Mouse (Mus musculus) granulocyte monocyte progenitor cell, adult 5-6 weeks (primary cell): ENCODE results near the gene Hyal1. TPM values are rescaled to one million over a fixed set of nuclear protein-coding genes. Genes with fewer than 3 reads are reported as not detected.
A peak's percentile ranks its signal among the peaks of the same experiment; 100 is the strongest.

Experiments used
- ATAC-seq: replicated peaks from 2 replicates; pipeline ENCODE4 v1.8.0; 2016; ENCODE audit warnings: mild to moderate bottlenecking, moderate TSS enrichment, inconsistent platforms; ENCODE audit not compliant: poor library complexity, severe bottlenecking
- total RNA-seq, 2 experiments: library from RNA; stranded (forward) in 1 of 2; stranded (reverse) in 1 of 2; fragments of 200-712, 200-1000 nt in 1 of 2; fragments of >200 nt in 1 of 2; fragmentation: Nextera tagmentation in 1 of 2; gene quantifications; 2 replicates each; pipeline ENCODE4 v1.2.3; 2014 to 2017

The Hyal1 gene
- total RNA-seq (2014; fragmentation: Nextera tagmentation): 1.4 and 4.9 TPM in 2 replicates
- total RNA-seq (2017): 0.56 and 1.0 TPM in 2 replicates

DNA sequence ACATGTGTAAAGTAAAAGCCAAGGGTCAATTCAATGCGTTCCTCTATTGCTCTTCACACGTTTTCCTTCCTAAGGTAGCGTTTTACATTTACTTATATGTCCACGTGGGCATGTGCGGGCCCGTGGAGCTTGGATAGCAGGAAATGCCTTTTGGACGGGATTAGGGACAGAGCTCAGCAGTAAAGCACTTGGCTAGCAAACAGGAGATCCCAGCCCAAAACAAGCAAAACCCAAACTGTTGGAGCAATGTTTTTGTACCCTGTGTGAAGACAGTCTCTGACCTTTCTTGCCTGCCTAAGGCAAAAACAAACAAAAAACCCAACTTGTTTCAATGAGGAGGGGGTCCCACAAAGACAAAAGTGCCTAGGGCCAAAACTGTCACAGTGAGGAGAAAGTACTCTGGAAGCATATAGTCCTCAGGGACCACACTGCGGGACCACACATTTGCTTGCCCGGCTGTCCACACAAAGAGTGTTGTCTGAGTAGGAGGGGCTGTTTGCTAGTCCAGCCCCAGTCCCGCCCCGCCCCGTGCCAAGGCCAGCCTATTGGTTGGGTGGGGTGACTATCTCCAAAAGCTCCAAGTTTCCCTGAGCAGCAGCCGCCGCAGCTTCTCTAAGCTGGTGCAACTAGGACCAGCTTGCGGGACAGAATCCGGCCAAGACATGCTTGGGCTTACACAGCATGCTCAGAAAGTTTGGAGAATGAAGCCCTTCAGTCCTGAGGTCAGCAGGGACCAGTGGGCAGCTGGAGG is at the start of gene Hyal1:
Hyal1 (plus strand) TSS at position 571 of the 751 bp plus-strand sequence.
- peak; percentile 66 for ATAC-seq

GRCm38 (mm10) chr9:107533791-107534407 is 42.8 kb upstream of the Hyal1 start, which contains the start of gene Tmem115:
TSS of gene Tmem115 (plus strand) at chr9:107533945.
- ATAC-seq: peak; percentile 88

GRCm38 (mm10) chr9:107534408-107535202 is 42.1 kb upstream of the Hyal1 start:
- ATAC-seq: peak; percentile 10

GRCm38 (mm10) chr9:107538231-107538630 is 38.5 kb upstream of the Hyal1 start:
- no peak for ATAC-seq

GRCm38 (mm10) chr9:107538711-107539110 is 38.0 kb upstream of the Hyal1 start:
- ATAC-seq: no peak

DNA sequence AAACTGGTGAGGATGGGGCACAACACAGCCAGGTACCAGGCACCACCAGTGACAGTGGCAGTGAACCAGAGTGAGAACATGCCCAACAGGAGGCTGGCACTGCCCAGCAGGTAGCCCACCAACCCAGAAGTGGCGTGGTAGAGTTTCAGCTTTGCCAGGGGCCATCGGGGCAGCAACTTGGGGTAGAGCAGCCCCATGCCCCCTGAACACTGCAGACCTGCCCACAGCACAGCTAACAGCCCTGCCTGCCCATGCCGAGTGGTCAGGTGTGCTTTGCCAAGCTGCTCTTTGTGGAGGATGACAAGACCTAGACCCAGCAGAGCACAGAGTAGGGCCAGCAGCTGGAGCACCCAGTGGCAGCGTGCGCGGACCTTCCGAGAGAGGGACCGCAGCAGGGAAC is 36.8 kb upstream of the Hyal1 start:
- ATAC-seq: no peak

DNA sequence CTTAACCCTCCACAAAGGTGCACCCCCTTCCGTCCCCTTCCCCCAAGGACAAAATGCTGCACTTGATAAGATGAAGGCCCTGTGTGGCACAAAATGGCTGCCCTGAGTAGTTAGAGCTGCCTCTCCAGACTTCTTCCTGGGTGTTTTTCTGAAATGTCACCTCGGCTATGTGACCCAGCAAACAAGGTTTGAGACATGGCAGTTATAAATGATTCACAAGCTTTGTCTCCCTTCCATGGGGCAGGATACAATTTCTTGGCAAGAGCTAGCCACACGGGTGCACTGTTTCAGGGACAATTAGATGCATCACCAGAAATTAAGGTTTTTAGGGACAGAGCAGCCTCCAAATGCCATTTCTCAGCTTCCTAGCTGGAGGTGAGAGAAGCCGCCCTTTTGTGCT is 36.3 kb upstream of the Hyal1 start:
- ATAC-seq: no peak

DNA sequence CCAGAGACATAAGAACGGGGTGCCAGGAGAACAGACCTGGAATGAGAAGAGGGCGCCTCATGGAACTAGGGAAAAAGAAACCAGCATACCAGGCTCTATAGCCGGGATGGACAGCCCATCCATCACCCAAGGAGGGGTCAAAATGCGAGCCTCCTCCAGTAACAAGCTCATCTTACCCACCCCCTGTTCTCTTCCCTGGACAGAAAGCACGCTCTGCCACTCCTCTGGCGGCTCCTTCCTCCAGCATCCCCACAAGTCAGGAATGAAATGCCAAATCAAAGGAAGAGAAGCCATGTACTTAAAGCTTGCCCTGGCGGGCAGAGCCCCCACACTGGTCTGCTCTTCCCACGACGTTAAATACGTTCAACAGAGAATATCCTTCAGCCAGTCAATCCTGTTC is 35.7 kb upstream of the Hyal1 start:
- no peak for ATAC-seq

GRCm38 (mm10) chr9:107541474-107542351 is 35.0 kb upstream of the Hyal1 start, which contains the start of the genes Cyb561d2 and Nprl2:
TSS of gene Cyb561d2 (minus strand) at chr9:107542193.
TSS of gene Nprl2 (plus strand) at chr9:107542226.
- ATAC-seq: peak; percentile 80

DNA sequence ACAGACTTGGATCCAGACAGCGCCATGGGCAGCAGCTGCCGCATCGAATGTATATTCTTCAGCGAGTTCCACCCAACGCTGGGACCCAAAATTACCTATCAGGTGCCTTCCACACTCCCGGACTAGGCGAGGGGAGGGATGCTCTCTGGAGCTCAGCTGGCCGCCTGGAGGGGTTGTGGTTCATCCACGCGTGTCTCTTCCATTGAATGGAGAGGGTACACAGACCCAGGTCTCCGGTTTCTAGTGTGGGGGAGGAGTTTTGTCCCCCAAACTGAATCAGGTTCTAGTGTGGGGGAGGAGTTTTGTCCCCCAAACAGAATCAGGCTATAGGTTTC is 34.4 kb upstream of the Hyal1 start:
- ATAC-seq: no peak

GRCm38 (mm10) chr9:107542721-107543120 is 34.0 kb upstream of the Hyal1 start:
- no peak for ATAC-seq

DNA sequence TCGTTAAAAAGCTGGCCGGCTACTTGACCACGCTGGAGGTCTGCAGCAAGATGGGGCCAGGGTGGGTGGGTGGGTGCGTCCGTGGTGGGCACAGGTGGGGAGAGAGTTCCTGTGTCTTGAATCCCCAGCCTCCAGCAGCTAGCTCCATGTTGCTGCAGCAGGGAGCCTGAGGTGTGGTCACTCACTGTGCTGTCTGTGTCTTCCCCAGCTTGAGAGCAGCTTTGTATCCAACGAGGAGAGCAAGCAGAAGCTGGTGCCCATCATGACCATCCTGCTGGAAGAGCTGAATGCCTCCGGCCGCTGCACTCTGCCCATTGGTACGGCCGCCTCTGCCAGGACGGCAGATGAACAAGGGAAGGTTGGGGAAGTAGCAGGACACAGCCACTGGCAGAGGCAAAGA is 33.4 kb upstream of the Hyal1 start:
- ATAC-seq: no peak

DNA sequence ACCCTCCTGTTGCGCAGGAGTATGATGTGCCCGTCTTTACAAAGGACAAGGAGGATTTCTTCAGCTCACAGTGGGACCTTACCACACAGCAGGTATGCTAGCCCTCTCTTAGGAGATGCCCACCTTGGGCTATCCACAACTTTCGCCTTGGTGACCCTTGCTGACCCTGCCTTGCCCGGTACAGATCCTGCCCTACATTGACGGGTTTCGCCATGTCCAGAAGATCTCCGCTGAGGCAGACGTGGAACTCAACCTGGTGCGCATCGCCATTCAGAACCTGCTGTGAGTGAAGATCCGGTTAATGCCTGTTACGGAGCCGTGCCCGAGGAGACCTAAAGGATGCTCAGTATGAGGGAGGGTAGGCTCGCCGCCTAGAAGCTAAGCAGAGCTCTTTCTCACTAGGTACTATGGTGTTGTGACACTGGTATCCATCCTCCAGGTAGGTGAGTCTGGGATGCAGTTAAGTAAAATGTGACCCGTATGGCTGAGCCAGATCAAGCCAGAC is 32.5 kb upstream of the Hyal1 start:
- no peak for ATAC-seq

- ATAC-seq: no peak
Measured at GRCm38 (mm10) chr9:107544729-107545128, 32.0 kb upstream of the Hyal1 start.

- no peak for ATAC-seq
Measured at GRCm38 (mm10) chr9:107545199-107545598, 31.5 kb upstream of the Hyal1 start.

GRCm38 (mm10) chr9:107545602-107546001 is 31.1 kb upstream of the Hyal1 start:
- ATAC-seq: no peak

DNA sequence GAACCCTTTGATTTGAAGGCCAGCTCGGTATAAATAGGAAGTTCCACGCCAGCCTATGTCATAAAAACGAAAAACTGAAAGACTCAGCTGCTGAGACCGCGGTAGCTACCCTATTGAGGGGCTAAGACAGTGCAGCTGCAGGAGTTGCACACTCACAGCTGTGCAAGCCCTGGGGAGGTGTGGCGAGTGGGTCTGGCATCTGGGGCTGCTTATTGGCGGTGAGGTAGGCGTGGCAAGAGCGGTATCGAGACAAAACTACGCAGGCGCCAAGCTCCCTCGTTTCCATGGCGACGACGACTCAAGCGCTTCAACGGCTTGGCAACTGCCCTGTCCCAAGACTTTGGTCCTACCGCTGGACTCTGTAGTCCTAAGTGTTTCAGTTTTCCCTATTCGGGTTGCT is 29.7 kb upstream of the Hyal1 start, which contains the start of gene Zmynd10:
Zmynd10 (plus strand) TSS at position 273 of the 400 bp plus-strand sequence.
- ATAC-seq: peak; percentile 65

GRCm38 (mm10) chr9:107547957-107548356 is 28.8 kb upstream of the Hyal1 start:
- peak; percentile 26 for ATAC-seq

- ATAC-seq: no peak
Measured at GRCm38 (mm10) chr9:107548820-107549219, 27.9 kb upstream of the Hyal1 start.
